Mouse (Mus musculus) cerebellum, adult 11 months (tissue): Measurements from ENCODE around the gene Idnk.

Experiments used
- DNase-seq: peaks from one replicate; pipeline ENCODE4 v3.0.0; 2022

The Idnk gene

GRCm38 (mm10) chr13:58147760-58148159 lies 9.7 kb upstream of the Idnk start:
- DNase-seq = no peak

GRCm38 (mm10) chr13:58148256-58148831 lies 9.1 kb upstream of the Idnk start:
- DNase-seq = peak; percentile 37

GRCm38 (mm10) chr13:58149033-58149558 lies 8.4 kb upstream of the Idnk start:
- peak; percentile 19 for DNase-seq

- no peak for DNase-seq
Observed at GRCm38 (mm10) chr13:58149629-58150028, 7.8 kb upstream of the Idnk start.

- DNase-seq = no peak
Observed at GRCm38 (mm10) chr13:58150442-58150841, 7.0 kb upstream of the Idnk start.

GRCm38 (mm10) chr13:58156031-58156430 lies 1.4 kb upstream of the Idnk start:
- no peak for DNase-seq

GRCm38 (mm10) chr13:58157036-58157435 lies 413 bp upstream of the Idnk start:
- peak; percentile 21 for DNase-seq

- peak; percentile 83 for DNase-seq
Observed at GRCm38 (mm10) chr13:58158099-58158912, 857 bp downstream of the Idnk start.

- no peak for DNase-seq
Observed at GRCm38 (mm10) chr13:58160761-58161160, 3.3 kb downstream of the Idnk start.

GRCm38 (mm10) chr13:58163343-58163742 lies 5.9 kb downstream of the Idnk start:
- no peak for DNase-seq

GRCm38 (mm10) chr13:58168119-58168518 lies 10.7 kb downstream of the Idnk start:
- no peak for DNase-seq

GRCm38 (mm10) chr13:58176105-58176504 lies 18.7 kb downstream of the Idnk start:
- DNase-seq = no peak

GRCm38 (mm10) chr13:58177511-58178208 lies 20.2 kb downstream of the Idnk start:
- DNase-seq = peak; percentile 98

GRCm38 (mm10) chr13:58181607-58182551 lies 24.4 kb downstream of the Idnk start:
- no peak for DNase-seq

GRCm38 (mm10) chr13:58184111-58184510 lies 26.7 kb downstream of the Idnk start:
- DNase-seq = no peak

- DNase-seq = no peak
Observed at GRCm38 (mm10) chr13:58186281-58186680, 28.8 kb downstream of the Idnk start.

- DNase-seq = no peak
Observed at GRCm38 (mm10) chr13:58187751-58188150, 30.3 kb downstream of the Idnk start.

- peak; percentile 85 for DNase-seq
Observed at GRCm38 (mm10) chr13:58188412-58188811, 31.0 kb downstream of the Idnk start.

GRCm38 (mm10) chr13:58189473-58189872 lies 32.0 kb downstream of the Idnk start:
- no peak for DNase-seq

GRCm38 (mm10) chr13:58191516-58191915 lies 34.1 kb downstream of the Idnk start:
- DNase-seq = no peak

- DNase-seq = no peak
Observed at GRCm38 (mm10) chr13:58192146-58192545, 34.7 kb downstream of the Idnk start.

GRCm38 (mm10) chr13:58193221-58193620 lies 35.8 kb downstream of the Idnk start:
- no peak for DNase-seq
